Mouse (Mus musculus) heart, postnatal 0 days (tissue): ENCODE results near the gene Rab23.

Experiments
- CTCF ChIP-seq: IDR thresholded peaks from 2 replicates; pipeline ENCODE4 v1.5.1; 2016; ENCODE audit warnings: antibody characterized with exemption, control low read depth, low read depth
- EP300 ChIP-seq: IDR thresholded peaks from 2 replicates; pipeline ENCODE4 v1.6.1; 2016; ENCODE audit warnings: antibody characterized with exemption, low read depth

- TF ChIP-seq CTCF: no peak
- no peak for TF ChIP-seq EP300
Measured at GRCm38 (mm10) chr1:33738681-33739278, 19.1 kb downstream of the Rab23 start.
